Mouse (Mus musculus) central nervous system, embryonic 14 days (tissue): ENCODE measurements around the gene Ptpn23. TPM values are rescaled to one million over a fixed set of nuclear protein-coding genes. Genes with fewer than 3 reads are reported as not detected.

Source experiments
- polyA plus RNA-seq: library from polyadenylated mRNA; depleted of rRNA; stranded (reverse); fragments of >200 nt; gene quantifications from 2 replicates; pipeline ENCODE4 v1.2.3, GENCODE M21; 2012; rRNA removed

Ptpn23 gene
- 38.1 and 48.7 TPM in 2 replicates for polyA plus RNA-seq

DNA sequence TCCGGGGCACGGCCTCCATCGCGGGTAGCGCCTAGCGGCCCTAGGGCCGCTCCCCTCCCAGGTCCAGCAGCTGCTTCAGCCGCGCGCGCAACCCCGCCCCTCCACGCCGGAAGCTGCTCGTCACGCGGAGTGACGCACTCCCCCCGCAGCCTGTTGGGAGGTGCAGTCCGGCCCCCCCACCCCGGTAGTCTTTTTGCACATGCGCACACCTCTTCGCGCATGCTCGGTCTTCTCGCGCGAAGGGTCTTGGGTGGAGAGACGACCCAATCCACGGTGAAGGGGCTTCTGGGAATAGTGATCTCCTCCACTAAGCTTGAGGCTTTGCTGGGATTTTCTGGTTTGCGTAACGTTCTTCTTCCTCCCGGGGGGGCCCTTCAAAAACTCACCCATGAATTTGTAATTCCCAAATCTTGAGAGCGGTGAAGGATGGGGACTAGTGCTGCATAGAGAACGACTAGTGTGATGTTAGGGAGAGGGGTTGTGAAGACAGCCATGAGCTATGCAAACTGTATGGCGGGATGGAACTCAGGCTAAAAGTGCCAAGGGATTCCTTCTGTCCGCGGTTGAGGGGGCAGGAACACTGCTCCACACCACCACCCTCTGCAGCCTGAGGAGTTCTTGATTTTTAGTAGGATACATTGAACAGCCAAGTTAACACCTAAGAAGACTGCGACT is at the start of gene Ptpn23:
Gene Ptpn23, minus strand, starts transcription at position 115 of the 675 bp plus-strand sequence.

DNA sequence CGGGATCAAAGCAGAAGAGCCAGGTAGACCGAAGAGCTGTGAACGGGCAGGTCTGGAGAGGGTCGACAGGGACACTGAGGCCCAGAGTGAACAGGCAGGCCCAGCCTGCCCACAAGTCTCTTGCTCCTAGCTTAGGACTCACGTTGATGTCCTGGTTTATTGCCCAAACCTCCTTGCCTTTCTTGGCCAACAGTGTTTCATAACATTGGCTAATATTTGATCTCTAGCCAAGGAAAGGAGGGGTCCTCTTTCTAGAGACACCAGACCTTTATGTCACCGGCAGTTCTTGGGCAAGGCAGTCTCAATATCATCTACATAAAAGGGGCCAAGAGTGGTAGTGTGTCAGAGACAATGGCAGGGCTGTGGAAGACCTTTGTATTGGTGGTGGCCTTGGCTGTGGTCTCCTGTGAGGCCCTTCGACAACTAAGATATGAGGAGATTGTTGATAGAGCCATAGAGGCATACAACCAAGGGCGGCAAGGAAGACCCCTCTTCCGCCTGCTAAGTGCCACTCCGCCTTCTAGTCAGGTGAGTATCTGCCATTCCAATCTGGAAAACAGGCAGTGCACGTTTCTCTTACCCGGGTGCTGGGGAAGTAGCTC is 11.6 kb upstream of the Ptpn23 start, which contains the start of gene Ngp:
Gene Ngp, plus strand, starts transcription at position 237 of the 602 bp plus-strand sequence.

Other genes with a start within 250 kb of the Ptpn23 start
- 85.3 and 86.8 TPM in 2 replicates for gene Cspg5, start 164.4 kb downstream of the Ptpn23 start, polyA plus RNA-seq
- 47.1 and 49.3 TPM in 2 replicates for gene Elp6, start 103.0 kb downstream of the Ptpn23 start, polyA plus RNA-seq
- gene Scap, start 74.9 kb downstream of the Ptpn23 start, polyA plus RNA-seq = 30.4 and 36.7 TPM in 2 replicates
- gene Ngp, start 11.5 kb upstream of the Ptpn23 start, polyA plus RNA-seq = 0.85 and 0.98 TPM in 2 replicates
- gene Klhl18, start 68.5 kb upstream of the Ptpn23 start, polyA plus RNA-seq = 29.9 and 33.6 TPM in 2 replicates
- 3.0 and 3.1 TPM in 2 replicates for gene Kif9, start 68.7 kb upstream of the Ptpn23 start, polyA plus RNA-seq
- 90.3 and 92.1 TPM in 2 replicates for gene Setd2, start 124.4 kb upstream of the Ptpn23 start, polyA plus RNA-seq
- 27.8 and 30.0 TPM in 2 replicates for gene Nradd, start 216.2 kb upstream of the Ptpn23 start, polyA plus RNA-seq
- 10.3 and 11.3 TPM in 2 replicates for gene Nbeal2, start 245.9 kb upstream of the Ptpn23 start, polyA plus RNA-seq
- 101 and 103 TPM in 2 replicates for gene Ccdc12, start 248.3 kb upstream of the Ptpn23 start, polyA plus RNA-seq